Mouse (Mus musculus): ENCODE data around the gene Cyp2d22.
"Not testable (repeated sequence)": the region's sequence is repeated elsewhere in the genome, so short reads cannot be mapped to it uniquely, and the experiment has no call there.

Cyp2d22 gene

DNA sequence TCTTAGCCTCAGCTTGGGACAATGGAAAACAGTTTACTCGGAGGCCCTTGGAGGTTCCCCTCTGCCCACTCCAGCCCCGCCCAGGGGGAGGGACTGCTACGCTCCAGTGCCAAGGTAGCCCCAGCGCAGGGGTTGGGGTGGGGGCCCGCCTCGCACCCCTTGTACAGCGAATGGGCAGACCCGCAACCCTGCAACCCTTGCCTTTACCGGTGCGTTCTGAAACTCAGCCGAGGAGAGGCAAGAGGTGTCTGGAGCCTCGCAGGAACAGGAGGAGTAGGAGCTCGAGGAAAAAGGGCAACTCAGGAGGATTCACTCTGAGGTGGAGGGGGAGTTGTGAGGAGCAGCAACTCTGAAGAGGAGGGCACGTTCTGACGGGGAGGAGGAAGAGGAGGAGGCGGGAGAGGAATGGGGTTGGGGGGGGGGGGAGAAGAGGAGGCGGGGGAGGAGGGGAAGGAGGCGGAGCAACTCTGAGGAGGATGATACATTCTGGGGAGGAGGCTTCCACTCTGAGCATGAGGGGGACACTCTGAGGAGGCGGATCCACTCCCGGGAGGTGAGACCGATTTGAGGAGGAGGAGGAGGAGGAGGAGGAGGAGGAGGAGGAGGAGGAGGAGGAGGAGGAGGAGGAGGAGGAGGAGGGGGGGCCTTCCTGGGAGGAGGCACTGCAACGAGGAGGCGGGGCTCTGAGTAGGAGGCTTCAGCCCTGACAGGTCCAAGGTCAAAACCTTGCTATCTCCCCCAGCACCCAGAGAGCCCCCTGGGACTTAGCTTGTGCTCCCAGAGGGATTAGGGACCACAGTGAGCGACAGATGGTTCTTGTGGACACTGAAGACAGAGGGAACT lies at the start of gene Cyp2d22:
TSS of gene Cyp2d22 (minus strand) at position 390 of the 843 bp plus-strand sequence.
- peak; percentile 59 for DNase-seq (ENCODE audit: low spot score)

DNA sequence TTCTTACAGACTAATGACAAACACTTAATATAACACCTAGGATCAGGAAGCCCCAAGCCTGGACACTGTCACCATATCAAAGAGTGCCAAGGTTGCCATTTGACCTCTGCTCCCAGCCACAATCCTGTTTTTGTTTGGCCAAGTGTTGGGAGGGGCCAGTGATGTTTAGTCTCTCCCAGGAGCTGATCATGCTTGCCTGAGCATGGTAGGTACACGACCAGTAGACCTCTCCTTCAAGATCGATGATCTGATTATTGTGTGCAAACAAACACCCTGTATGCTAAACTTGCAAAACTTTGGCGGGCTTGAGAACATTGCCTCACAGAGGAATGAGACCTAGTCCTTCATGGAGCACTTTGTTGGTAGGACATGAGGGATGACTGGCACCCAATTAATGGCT lies 43.4 kb upstream of the Cyp2d22 start:
- no peak for DNase-seq (ENCODE audit: low spot score)

DNA sequence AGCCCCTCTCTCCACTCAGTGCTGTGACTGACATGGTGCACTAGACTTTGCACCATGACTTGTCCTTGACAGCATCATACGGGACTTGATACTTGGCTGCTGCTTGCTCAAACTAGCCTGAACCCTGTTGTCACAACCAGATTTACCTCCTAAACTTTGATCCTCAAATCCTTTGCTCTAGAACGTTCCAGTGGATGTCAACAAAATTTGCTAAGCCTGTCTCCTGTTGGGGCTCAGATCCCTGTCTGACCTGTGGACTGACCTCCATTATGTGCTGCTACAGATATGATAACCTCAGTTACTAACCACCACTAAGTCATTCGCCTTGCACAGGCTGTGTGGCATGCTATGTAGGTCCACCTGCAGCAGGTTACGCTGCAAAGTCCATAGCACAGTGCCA lies 42.9 kb upstream of the Cyp2d22 start:
- no peak for DNase-seq (ENCODE audit: low spot score)

DNA sequence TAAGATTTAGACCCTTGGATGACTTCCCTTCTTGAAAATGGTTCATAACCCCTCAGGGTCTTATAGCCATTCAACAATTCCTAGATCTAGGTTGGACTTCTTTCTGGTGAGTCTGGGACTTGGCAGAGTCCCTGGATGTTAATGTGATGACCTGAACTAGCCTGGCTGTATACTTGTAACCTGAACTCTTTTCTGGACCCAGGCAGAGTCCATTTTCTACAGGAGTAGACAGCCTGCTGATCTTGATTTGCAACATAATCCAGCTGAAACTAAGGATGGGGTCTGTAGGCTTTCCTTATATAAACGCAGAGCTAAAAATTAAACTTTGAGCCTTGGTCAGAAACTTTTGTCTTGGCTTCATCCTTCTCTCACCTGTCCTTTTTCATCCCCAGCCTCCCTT lies 38.6 kb upstream of the Cyp2d22 start:
- DNase-seq (ENCODE audit: low spot score), result no peak

DNA sequence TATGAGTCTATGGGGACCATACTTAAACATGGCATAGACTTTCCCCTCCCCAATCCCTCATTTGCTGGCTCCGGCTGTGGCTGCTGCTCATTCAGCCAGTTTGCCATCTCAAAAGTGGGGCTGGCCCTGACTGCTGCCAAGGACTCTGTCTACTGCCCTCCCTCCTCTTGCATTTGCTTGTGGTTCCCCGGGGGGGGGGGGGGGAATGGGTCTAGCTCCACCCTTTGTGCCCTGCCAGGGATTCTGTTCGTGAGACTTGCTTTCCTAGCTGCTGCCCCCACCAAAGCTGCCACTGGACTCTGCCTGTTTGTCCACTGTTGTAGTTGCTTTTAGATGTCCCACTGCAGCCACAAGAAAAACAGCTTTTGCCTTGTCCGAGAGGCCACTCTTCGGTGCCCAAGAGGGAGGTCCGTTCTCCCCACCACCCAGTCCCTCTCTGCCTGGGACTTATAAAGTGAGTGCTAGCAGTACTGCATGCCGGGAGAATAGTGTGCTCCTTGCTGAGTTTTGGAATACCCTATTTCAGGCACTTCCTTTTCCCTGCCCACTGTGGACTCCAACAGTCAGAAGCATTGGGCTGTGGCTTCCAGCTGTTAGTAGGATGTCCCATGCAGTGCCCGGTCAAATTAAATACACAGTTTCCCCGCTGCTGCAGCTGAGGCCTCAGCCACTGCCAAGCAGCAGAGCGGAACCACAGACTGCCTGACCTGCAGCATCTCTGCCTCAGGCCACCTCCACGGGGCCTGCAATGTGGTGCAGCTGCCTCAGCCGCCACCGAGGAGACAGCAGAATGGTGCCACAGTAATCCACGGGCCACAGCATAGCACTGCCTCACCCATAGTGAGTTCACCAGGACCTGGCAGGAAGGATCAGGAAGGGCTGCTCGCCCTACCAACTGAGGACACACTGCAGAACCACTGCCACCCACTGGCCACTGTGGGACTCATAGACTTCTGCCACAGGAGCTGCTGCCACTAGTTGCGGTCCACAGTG lies 37.0 kb upstream of the Cyp2d22 start:
- DNase-seq (ENCODE audit: low spot score), result peak; percentile 90

DNA sequence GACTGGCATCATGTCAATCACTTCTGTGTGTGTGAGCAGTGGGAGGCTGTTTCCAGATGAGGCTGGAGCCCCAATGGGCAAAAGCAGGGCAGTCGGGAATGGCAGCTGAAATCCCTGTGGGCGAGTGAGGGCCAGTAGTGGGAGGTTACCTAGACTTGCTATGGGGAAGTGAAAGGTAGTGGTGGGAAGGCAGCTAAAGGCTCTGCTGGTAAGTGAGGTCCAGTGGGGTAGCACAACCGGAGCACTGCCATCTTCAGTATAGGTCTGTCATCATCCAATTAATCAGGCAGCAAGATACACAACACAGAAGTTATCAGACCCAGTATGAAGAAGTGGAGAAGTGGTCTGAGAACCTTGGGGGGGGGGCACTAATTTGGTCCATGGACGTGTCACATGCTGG lies 27.5 kb upstream of the Cyp2d22 start:
- no peak for DNase-seq (ENCODE audit: low spot score)

DNA sequence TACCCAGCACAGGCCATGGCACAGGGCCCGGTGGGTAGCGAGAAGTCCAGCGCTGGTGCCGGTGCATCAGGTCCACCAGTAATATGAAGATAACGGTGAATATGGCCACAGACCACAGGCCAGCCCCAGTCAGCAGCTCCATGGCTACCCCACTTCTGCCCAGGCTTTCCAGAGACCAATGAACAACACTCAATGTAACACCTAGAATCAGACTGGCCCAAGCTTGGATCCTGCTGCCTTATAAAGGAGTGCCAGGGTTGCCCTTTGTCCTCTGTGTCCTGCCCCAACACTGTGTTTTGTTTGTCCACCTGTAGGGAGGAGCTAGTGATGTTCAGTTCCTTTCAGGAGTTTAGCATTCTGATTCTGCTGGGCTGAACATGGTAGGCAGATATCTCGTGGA lies 26.9 kb upstream of the Cyp2d22 start, which contains the start of gene Cyp2d10:
TSS of gene Cyp2d10 (minus strand) at position 215 of the 400 bp plus-strand sequence.
- DNase-seq (ENCODE audit: low spot score), result no peak

DNA sequence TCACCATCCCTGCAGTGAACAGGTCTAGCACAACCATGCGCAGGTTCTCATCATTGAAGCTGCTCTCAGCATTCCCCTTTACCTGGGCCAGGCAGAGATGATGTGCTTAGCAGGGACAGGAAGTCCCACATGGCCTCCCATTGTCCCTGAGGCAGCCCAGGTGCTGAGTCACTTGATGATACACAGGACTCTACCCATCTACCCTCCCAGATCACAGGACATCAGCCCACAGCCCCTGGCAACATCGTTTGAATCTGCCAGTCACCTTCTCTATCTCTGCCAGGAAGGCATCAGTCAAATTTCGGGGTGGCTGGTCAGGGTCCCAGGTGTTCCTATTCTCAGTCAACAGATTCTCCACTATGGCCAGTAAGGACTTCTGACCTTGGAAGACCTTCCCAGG lies 24.1 kb upstream of the Cyp2d22 start:
- no peak for DNase-seq (ENCODE audit: low spot score)

DNA sequence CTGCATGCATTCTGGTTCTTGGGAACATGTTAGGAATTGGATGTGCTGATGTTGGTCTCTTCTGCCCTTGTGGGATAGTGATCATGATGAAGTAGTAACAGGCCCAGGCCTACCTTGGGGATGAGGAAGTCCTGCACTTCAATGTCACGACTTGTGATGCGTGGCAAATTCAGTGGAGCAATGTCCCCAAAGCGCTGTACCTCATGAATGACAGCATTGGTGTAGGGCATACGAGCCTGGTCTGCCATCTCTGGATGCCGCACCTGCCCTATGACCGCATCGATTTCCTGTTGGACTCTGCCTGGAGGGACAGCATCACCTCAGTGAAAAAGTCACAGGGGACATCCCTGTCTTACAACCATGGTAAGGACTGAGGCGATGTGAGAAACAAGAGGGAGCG lies 23.5 kb upstream of the Cyp2d22 start:
- DNase-seq (ENCODE audit: low spot score), result no peak

DNA sequence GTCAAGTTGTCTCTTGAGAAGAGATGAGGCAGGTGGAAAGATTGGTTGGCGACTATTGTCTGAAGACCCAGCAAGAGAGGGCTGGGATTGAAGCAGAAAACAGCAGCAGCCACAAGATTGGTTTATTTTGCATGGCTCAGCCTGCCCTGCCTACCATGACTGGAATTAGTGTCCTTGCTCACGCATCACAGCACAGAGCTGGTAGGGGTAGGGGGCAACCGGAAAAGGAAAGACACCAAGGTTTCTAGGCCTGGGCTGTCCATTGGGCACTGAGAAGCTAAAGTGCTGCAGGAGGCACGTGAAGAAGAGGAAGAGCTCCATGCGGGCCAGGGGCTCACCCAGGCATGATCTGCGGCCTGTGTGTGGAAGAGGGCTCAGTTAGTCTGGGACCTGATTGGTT lies 22.7 kb upstream of the Cyp2d22 start:
- DNase-seq (ENCODE audit: low spot score), result no peak

DNA sequence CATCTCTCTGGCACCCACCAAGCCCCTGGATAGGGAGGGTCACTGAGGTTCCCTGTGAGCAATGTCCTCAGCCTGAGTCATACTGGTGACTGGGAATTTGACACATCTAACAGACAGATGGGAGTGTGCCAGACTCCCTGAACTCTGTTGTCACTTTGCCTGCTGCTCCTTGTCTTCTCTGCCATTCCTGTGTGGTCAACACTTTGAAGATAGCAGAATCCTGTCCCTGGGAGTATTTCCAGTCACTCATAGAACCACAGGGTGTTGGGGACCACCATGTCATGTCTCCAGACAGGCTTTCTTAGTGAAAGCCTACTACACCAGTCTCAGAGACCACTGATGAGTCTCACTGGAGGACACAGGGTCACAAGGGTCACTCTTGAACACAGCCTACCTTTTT lies 22.0 kb upstream of the Cyp2d22 start:
- DNase-seq (ENCODE audit: low spot score), result no peak

DNA sequence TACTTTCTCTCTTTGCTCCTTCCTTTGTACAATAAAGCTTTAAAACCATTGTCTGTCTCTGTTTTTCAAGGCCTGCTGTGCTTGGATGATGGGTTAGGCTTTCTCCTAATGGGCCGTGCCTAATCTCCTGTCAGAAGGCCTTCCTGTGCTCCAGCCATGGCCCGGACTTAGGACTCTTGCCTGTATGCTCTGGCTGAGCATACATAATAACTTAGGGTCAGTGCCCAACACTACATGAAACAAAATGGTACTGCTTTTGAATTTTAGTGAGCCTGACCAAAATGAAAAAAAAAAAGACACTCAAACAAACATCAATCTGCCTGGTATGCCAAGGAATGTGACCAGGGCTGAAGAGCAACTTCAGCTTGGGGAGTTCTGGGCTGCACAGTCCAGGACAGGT lies 21.5 kb upstream of the Cyp2d22 start:
- DNase-seq (ENCODE audit: low spot score), result no peak

DNA sequence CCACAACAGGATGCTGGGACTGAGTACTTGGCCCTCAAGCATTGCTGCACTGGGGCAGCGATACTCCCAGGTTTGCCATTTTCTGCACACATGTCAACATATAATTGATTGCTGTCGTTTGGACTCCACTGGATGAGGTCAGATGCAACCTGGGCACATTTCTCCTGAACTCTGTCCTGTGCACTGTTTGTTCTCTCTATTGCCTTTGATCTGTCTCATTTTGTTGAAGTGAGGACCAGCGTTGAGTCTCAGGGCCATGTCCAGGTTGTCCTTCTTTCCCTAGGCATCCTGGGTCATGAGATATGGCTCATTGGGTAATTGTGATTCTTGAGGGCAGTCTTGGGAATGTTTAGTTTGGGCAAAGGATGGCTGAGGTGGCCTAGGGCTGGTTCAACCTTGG lies 15.9 kb upstream of the Cyp2d22 start:
- not testable (repeated sequence) for DNase-seq (ENCODE audit: low spot score)

DNA sequence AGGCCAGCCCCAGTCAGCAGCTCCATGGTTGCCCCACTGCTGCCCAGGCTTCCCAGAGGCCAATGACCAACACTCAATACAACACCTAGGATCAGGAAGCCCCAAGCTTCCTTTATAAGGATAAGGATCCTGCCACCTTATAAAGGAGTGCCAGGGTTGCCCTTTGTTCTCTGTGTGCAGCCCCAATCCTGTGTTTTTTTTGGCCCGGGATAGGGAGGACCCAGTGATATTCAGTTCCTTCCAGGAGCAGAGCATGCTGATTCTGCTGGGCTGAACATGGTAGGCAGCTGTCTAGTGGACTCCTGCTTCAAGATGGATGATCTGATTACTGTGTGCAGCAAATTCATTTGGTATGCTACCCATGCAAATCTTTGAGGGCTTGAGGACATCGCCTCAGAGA lies 13.9 kb upstream of the Cyp2d22 start, which contains the start of gene Cyp2d11:
TSS of gene Cyp2d11 (minus strand) at position 101 of the 400 bp plus-strand sequence.
- not testable (repeated sequence) for DNase-seq (ENCODE audit: low spot score)

DNA sequence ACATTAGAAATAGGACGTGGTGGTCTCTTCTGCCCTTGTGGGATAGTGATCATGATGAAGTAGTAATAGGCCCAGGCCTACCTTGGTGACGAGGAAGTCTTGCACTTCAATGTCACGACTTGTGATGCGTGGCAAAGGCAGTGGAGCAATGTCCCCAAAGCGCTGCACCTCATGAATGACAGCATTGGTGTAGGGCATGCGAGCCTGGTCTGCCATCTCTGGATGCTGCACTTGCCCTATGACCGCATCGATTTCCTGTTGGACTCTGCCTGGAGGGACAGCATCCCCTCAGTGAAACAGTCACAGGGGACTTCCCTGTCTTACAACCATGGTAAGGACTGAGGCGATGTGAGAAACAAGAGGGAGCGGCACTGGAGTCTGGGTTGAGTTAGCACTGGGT lies 9.9 kb upstream of the Cyp2d22 start:
- DNase-seq (ENCODE audit: low spot score), result not testable (repeated sequence)

DNA sequence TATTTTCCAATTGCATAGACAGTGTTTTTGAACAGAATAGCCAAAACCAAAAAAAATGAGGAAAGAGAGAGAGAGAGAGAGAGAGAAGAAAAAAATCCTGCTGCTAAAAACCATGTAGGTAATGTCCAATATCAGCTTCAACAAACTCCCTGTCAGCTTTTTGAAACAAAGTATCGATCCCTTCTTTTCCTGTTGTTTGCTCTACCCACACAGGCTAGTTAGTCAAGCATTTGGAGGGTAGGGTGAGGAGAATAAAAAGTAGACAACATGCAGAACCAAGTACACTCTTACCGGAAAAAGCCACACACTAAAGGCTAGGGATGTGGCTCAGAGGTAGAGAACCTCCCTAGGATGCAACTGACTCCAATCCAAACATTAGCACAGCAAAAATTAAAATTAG lies 5.7 kb upstream of the Cyp2d22 start:
- no peak for DNase-seq (ENCODE audit: low spot score)

DNA sequence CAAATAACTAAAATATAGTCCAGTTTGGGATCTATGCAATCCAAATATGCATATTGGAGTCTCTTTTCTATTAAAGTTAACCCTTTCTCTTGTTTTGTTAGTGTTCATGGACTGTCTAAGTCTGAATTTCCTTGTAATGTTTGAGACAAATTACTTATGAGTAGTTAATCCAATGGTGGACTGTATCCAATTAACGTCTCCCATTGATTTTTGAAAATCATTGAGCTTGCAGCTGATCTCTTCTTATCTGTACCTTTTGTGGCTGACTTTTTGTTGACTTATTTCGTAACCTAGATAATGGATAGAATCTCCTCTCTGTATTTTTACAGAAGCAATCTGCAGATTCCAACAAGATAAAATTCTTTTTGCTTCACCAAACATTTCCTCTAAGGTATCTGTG lies 2.4 kb upstream of the Cyp2d22 start:
- DNase-seq (ENCODE audit: low spot score), result no peak

DNA sequence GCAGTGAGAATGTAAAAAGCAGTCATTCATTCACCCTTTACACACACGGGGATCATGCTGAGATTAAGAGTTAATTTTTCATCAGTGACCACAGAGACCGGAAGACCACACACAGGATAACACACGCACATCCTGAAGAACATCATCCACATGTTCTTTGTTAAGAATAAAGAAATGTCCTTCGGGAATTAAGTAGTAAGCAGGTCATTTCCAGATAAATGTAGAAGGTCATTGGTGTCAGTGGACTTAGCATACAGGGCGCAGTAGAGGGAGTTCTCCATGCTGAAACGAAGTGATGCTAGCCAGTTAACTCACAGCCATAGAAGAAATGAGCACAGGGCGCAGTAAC lies 628 bp upstream of the Cyp2d22 start:
- no peak for DNase-seq (ENCODE audit: low spot score)

DNA sequence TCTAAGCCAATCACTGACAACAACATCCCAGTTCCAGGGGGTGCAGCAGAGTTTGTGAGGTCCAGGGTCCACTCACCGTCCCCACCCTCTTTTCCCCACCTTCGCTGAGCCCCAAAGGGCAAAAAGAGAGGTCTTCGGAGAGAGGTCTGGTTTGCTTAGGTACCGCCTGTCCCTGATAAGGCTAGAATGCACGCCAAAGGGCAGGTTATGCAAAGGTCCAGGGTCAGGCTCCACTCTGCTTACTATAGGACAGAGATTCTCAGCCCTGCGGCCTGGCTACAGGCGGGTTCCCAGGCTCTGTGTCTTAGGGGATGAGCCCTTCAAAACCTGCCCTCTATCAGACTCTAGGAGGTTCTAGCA lies 569 bp downstream of the Cyp2d22 start:
- DNase-seq (ENCODE audit: low spot score), result no peak

DNA sequence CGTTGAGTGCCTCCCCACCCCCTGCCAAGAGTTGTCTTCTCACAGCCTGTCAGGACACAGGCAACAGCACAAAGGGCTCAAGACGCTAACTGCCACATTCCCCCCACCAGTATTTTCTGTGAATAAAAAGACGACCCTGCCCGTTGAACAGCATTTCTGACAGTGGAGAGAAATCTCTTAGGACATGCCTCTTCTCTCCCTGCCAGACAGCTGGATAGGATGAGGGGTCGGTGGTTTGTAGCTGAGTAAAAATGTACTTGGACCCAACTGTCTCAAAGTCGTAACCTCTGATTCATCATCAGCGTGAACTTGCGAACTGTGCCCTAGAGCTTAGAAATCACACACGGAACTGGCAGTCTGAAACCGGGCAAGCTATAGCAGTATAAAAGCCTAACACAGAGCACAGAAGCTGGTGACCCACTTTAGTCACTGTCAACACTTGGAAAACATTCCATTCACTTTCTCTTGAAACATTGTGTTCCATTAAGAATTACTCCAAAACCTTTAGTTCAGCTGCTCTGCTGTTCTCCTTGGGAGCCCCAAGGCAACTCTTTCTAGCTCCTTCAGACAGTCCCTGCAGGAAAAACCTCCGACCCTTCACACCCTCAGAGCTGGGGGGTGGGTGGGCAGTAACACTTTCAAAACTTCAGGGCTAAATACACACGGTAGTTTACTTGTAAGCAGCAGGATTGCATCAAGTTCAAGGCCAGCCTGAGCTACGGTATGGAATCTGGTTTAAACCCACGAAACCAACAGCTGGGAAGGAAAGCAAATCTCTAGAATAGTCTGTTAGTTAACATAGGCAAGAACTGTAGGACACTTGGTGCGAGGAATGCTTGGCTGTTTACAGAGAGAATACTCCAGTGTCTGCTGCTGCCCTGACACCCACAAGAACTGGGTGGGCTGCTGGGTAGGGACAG lies 1.5 kb downstream of the Cyp2d22 start:
- peak; percentile 44 for DNase-seq (ENCODE audit: low spot score)

DNA sequence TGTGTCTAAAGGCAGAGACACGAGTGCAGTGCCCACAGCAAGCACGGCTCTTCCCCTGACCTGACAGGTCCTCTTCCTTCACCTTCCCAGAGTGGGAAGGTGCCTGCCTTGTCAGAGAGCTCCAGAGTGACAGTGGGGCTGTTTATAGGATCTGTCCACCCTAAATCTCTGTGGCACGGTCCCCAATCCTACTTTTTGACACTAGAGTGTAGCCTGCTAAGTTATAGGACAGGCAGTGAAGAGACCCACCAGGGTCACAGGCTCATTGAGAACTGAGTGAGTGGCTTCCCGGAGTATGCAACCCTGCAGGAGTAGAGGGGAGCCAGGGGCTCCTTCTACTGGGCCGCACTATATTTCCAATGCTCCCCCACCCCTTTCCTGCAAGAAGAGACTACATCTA lies 2.4 kb downstream of the Cyp2d22 start:
- DNase-seq (ENCODE audit: low spot score), result no peak
